Mouse (Mus musculus) thymus, adult 2 months (tissue): ENCODE data around the gene Sub1. TPM values are rescaled to one million over a fixed set of nuclear protein-coding genes. Genes with fewer than 3 reads are reported as not detected.

Source experiments
- DNase-seq: peaks from one replicate; pipeline ENCODE4 v3.0.0; 2021
- H3K27ac ChIP-seq: fragments of 200-500 bp; 2 replicates; pipeline ENCODE4 v1.5.1; 2012; ENCODE audit warnings: low read length, control low read depth; ENCODE audit not compliant: control insufficient read depth, insufficient read depth
- H3K27me3 ChIP-seq: fragments of 200-500 bp; 2 replicates; pipeline ENCODE4 v1.6.1; 2012; ENCODE audit warnings: mild to moderate bottlenecking, low read length, moderate library complexity, mixed read lengths; ENCODE audit not compliant: control insufficient read depth, insufficient read depth
- H3K36me3 ChIP-seq: fragments of 200-500 bp; 2 replicates; pipeline ENCODE4 v1.6.1; 2012; ENCODE audit warnings: mild to moderate bottlenecking, low read length, moderate library complexity; ENCODE audit not compliant: control insufficient read depth, insufficient read depth
- H3K4me1 ChIP-seq: fragments of 200-500 bp; replicated peaks from 2 replicates; pipeline ENCODE4 v1.6.1; 2012; ENCODE audit warnings: low read length; ENCODE audit not compliant: control insufficient read depth, insufficient read depth
- H3K4me3 ChIP-seq: fragments of 200-500 bp; 2 replicates; pipeline ENCODE4 v1.5.1; 2012; ENCODE audit warnings: mild to moderate bottlenecking, low read length, control low read depth, moderate library complexity; ENCODE audit not compliant: control insufficient read depth, insufficient read depth
- CTCF ChIP-seq: fragments of 200-500 bp; IDR thresholded peaks from 2 replicates; pipeline ENCODE4 v1.5.1; 2012; ENCODE audit warnings: mild to moderate bottlenecking, control low read depth, low read length, moderate library complexity, borderline replicate concordance; ENCODE audit not compliant: control insufficient read depth, poor library complexity, insufficient read depth; ENCODE audit errors: extremely low read depth
- POLR2A ChIP-seq: fragments of 200-500 bp; IDR thresholded peaks from 2 replicates; pipeline ENCODE4 v1.6.1; 2012; ENCODE audit warnings: mild to moderate bottlenecking, low read length, control low read depth, moderate library complexity; ENCODE audit not compliant: control insufficient read depth, poor library complexity, insufficient read depth; ENCODE audit errors: extremely low read depth
- WGBS: fragments of 180-500 bp; shearing (Covaris S2); methylation state at CpG from one replicate; pipeline ENCODE4 v1.1.7; 2018; 5-methylcytosine and 5-hydroxymethylcytosine counted together
- polyA plus RNA-seq: library from polyadenylated mRNA; depleted of rRNA; stranded (reverse); fragments of >200 nt; gene quantifications from 2 replicates; pipeline ENCODE4 v1.2.3, GENCODE M21; 2012

The Sub1 gene
- polyA plus RNA-seq, 1 experiment: 12.7 TPM

DNA sequence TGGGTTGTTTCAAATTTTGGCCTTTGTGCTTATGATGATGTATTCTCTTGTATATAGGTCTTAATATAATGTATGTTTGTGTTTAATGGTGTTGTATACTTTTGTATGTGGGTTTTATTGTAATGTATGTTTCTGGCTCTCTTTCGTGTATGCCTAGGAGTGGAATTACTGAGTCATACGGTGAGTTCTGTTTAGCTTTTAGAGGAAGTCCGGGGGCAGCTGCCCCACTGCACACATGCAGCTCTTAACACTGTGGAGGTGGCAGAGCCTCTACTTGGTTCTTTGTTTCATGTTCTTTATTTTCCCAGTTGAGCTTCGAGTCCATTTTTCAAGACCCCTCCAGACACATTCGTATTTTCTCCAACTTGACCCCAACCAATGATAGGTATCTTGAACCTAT, 29.2 kb upstream of the Sub1 start:
- 19% methylated on average over 5 of the region's 5 CpGs for WGBS
- DNase-seq: no peak

DNA sequence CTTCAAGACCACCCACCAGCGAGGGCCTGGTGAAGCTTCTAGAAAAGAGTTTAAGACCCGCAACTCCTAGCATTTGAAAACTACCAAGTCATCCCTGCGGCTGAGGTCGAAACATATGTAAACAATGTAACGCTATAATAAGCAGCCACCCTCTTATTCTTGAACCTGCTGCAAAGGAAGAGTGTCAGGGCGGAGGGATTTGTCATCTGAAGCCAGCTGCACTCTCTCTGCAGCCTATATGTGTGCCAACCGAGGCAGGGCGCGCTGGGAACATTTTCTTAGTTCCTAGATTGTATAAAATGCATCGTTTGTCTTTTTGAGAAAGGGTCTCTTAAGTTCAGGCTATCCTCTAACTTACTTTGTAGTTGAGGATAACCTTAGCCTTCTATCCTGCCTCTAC, 28.6 kb upstream of the Sub1 start:
- DNase-seq: no peak
- Histone ChIP-seq H3K36me3 (no peaks in the 10 kb centered on the region), H3K4me1 (no peaks in the 10 kb centered on the region; the same call in 1 of the 2 replicates), H3K4me3 (no peak overlapping the region), H3K27me3 (no peaks in the 10 kb centered on the region), H3K27ac (no peak overlapping the region)
- 92% methylated on average over 10 of the region's 10 CpGs for WGBS
- TF ChIP-seq POLR2A: no peak

More for the DNA sequence above, 29.2 kb upstream of the Sub1 start:
- Histone ChIP-seq H3K27ac (no peak overlapping the region), H3K4me3 (no peak overlapping the region), H3K4me1 (no peaks in the 10 kb centered on the region; the same call in 1 of the 2 replicates), H3K27me3 (no peaks in the 10 kb centered on the region), H3K36me3 (no peaks in the 10 kb centered on the region)
- TF ChIP-seq CTCF (no peak), POLR2A (no peak)

DNA sequence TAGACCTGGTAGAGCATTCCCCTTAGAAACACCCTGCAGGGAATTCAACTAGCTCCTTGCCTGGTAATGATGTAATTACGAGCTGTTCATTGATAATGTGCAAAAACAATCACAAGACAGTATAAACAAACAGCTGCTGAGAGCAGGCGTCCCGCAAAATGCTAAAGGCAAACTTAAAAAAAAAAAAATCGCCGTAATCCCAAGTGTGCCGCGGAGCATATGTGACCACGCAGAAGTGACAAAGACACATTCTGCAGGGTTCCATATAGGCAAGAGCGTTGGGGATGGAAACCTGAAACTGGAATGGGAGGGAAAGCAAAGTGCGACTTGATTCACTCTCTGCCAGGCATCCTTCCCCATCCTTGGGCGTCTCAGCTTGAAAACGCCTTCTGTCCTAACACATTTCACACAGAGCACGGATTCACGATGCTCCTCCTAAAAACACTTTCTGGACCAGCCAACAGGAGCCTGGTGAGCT, 28.0 kb upstream of the Sub1 start:
- TF ChIP-seq CTCF: no peak
- no peak for TF ChIP-seq POLR2A
- DNase-seq: no peak
- WGBS: 95% methylated on average over 14 of the region's 14 CpGs

DNA sequence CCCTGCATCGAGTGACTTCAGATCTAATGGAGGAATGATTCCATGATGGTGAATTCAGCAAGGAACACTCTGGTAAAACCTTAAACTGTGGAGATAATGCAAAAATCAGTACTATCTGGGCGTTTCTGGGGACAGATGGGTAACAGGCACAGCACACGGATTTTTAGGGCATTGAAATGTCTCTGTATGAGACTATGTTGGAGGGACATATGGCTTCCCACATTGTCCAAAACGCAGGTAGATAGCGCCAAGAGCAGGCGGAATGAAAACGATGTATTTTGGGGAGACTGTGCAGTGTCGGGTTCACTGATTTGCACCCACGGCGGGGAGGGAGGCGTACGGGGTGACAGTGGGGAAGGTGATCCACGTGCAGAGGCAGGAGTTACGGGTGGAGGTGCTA, 22.7 kb upstream of the Sub1 start:
- no peak for DNase-seq
- TF ChIP-seq CTCF: no peak
- no peak for TF ChIP-seq POLR2A
- Histone ChIP-seq H3K36me3 (no peaks in the 10 kb centered on the region), H3K4me3 (no peak overlapping the region), H3K4me1 (no peaks in the 10 kb centered on the region), H3K27me3 (no peaks in the 10 kb centered on the region), H3K27ac (no peak overlapping the region)
- 95% methylated on average over 14 of the region's 14 CpGs for WGBS

More for the DNA sequence above, 28.0 kb upstream of the Sub1 start:
- Histone ChIP-seq H3K4me1 (no peaks in the 10 kb centered on the region; the same call in 1 of the 2 replicates), H3K27me3 (no peaks in the 10 kb centered on the region), H3K4me3 (no peak overlapping the region), H3K36me3 (no peaks in the 10 kb centered on the region), H3K27ac (peak overlapping the region; percentile 18; the same call in 1 of the 2 replicates)

DNA sequence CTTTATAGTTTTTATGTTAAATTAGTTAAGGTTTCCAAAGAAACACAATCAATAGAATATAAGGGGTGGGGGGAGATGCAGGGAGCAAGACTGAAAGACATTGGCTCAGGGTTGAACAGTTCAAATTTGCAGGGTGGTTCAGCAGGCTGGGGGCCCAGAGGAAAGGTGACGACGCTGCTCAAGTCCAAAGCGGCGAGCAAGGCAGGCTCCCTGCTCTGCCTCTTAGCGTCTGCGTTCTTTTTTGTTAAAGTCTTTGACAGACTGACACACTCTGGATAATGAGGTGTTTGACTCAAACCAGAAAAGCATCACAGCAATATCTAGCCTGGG, 21.6 kb upstream of the Sub1 start:
- H3K36me3 ChIP-seq: no peaks in the 10 kb centered on the region
- H3K4me3 ChIP-seq: no peak overlapping the region
- H3K4me1 ChIP-seq: no peaks in the 10 kb centered on the region
- H3K27ac ChIP-seq: no peak overlapping the region
- no peak for DNase-seq
- 96% methylated on average over 6 of the region's 6 CpGs for WGBS
- no peak for TF ChIP-seq POLR2A
- H3K27me3 ChIP-seq: no peaks in the 10 kb centered on the region

DNA sequence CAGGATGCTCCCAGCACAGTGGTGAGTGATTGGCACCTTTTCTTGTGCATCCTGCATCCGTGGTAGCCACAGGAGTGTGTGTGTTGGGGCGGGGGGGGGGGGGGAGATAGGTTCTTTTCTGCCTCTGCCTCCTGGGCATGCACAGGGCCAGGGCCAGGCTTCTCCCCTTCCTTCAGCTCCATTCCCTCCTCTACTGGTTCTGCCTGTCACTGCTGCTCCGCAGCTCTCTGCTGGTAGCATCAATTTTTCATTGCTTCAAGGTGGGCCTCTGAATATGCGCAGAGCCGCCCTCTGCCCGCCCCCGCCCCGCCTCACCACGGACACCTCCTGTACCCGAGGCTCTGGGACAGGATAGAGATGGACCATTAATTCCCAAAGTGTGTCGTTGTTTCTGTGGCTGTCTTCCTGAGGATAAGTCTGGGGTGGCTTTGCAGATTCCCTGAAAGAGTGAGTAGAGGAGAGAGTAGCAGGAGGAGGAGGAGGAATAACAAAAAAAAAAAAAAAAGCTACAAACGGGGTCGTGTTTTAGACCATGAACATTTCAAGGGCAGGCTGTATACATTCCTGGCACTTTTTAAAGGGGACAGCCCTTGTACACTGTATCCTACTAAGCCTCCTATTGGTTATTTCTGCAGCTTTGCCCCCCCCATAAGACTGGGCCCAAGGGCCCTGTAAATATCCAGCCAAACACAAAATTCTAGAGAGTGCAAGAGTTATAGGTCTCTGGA, 21.1 kb upstream of the Sub1 start:
- Histone ChIP-seq H3K27ac (no peak overlapping the region), H3K4me1 (no peaks in the 10 kb centered on the region), H3K4me3 (no peak overlapping the region), H3K36me3 (no peaks in the 10 kb centered on the region), H3K27me3 (no peaks in the 10 kb centered on the region)
- no peak for TF ChIP-seq CTCF
- no peak for TF ChIP-seq POLR2A
- WGBS: 84% methylated on average over 13 of the region's 13 CpGs
- no peak for DNase-seq
